Mouse (Mus musculus): ENCODE measurements around the gene Slc6a6. TPM values are rescaled to one million over a fixed set of nuclear protein-coding genes. Genes with fewer than 3 reads are reported as not detected.

The Slc6a6 gene
- total RNA-seq, 2 experiments from 2014 or later, result 101 to 102 TPM

GRCm38 (mm10) chr6:91668276-91668675 is 15.6 kb upstream of the Slc6a6 start:
- intact Hi-C loops (cut with DNase I), result no loop called here
- DNase-seq, result no peak

DNA sequence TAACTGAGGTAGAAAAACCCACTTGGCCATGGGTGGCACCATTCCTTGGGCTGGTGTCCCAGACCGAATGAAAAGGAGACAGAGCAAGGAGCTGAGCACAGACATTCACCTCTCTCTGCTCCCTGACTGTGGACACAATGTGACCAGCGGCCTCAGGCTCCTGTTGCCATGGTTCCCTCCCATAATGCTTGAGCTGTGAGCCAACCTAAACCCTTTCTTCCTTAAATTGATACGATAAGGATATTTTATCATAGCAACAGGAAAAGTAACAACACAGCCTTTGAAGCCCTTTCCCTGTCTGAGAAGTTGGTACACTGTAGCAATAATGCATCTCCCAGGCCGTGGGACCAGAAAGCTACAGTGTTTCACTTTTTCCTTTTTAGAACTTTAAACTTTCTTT is 14.6 kb upstream of the Slc6a6 start:
- intact Hi-C loops (cut with DNase I), result no loop called here
- no peak for DNase-seq

DNA sequence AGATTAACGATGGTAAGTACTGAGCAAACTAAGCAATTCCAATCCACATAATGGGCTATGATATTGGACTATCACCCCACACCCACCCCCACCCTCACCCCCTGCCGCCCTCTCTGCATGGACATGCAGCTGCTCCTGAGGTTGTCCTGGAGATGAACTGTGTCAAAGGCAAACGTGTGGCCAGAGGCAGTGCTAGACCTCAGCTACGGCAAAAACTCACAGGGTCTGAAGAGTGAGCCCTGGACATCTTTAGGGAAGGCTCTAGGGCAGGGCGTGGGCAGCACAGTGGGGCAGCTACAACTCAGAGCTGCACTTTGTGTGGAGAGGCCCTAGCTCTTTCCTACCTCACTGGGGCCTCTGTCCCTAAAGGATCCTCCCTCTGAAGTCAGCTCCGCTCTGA is 13.6 kb upstream of the Slc6a6 start:
- no peak for DNase-seq
- intact Hi-C loops (cut with DNase I), result no loop called here

DNA sequence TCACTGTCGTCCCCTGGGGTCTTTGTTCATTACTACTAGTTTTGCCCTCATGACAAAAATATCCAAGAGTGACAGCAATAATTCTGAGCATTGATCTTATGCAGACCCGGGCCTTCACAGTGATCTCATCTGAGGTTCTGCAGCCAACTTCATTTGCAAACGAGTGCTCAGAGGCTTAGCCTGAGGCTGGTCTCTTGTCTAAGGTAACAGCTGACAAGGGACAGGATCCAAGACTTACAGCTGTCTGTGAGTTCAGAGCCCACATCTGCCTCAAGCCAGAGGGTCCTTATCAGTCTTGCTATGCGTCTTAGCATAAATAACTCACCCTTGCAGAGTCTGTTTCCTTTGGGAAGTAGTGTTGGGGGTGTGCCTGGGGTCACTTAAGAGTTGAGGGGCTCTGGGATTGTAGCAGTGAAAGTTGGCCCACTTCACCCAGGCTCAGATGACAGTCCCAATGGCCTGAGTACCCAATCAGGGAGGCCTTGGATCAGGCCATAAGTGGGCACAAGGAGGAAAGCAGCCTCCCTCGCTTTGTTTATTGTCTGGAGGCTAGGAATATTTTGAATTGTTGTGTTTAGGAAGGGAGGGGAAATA is 9.0 kb upstream of the Slc6a6 start:
- intact Hi-C loops (cut with DNase I), result no loop called here
- no peak for DNase-seq

- intact Hi-C loops (cut with DNase I), result loop anchor here (2.0 kb wide), 1 partner anchor 102 kb away; no protein-coding TSS in a partner anchor
- no peak for DNase-seq
Measured at GRCm38 (mm10) chr6:91678506-91679094, 5.3 kb upstream of the Slc6a6 start.

GRCm38 (mm10) chr6:91679095-91679577 is 4.7 kb upstream of the Slc6a6 start:
- DNase-seq, result peak; percentile 69 to 79
- intact Hi-C loops (cut with DNase I), result loop anchor here (2.0 kb wide), 1 partner anchor 102 kb away; no protein-coding TSS in a partner anchor

DNA sequence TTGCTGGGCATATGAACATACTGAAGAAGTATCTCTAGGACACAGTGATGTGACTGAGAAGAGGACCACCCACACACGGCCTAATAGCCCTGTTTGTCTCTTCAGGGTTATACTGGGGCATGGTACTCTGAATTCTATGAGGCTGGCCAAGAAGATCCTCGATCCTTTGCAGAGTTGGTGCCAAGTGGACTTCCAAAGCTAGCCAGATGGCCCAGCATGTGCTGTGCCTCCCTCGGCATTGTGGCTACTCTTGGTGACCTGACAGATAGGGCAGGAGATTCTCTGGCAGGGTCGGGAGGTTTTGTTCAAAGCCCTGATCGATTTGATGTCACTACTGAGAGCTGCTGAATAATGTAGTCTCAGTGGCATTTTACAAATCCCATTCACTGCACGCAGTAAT is 4.1 kb upstream of the Slc6a6 start:
- DNase-seq, result no peak
- intact Hi-C loops (cut with DNase I), result loop anchor here (2.0 to 5.0 kb wide), 2 partner anchors 103 to 152 kb away; no protein-coding TSS in a partner anchor

- intact Hi-C loops (cut with DNase I), result loop anchor here (2.0 to 5.0 kb wide), 2 partner anchors 83 to 155 kb away; no protein-coding TSS in a partner anchor
- no peak for DNase-seq
Measured at GRCm38 (mm10) chr6:91681841-91682240, 2.0 kb upstream of the Slc6a6 start.

DNA sequence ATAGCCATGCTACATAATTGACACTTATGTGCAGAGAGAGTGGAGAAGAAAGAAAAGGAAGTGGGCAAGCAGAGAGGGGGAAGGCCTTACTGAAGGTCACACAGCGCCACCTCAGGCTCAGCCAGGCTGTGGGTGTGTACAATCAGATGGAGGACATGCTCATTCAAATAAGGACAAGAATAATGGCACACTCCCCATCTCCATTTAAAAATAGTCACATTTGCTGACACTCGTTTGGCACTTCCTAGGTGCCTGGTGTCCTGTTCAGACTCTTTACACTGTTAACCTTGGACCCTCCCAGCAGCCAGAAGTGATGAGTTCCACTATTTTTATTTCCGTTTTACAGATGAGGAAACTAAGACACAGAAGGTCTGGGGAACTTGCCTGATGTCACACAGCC is 732 bp upstream of the Slc6a6 start:
- intact Hi-C loops (cut with DNase I), result loop anchor here (2.0 to 5.0 kb wide), 2 partner anchors 84 to 156 kb away; no protein-coding TSS in a partner anchor

GRCm38 (mm10) chr6:91684474-91684829 is 599 bp downstream of the Slc6a6 start:
- no peak for DNase-seq
- intact Hi-C loops (cut with DNase I), result loop anchor here (2.0 to 5.0 kb wide), 3 partner anchors 46 to 157 kb away; no protein-coding TSS in a partner anchor

More for the DNA sequence above, 732 bp upstream of the Slc6a6 start:
- DNase-seq, result peak; percentile 28 to 47

- intact Hi-C loops (cut with DNase I), result loop anchor here (2.0 to 5.0 kb wide), 3 partner anchors 46 to 158 kb away; no protein-coding TSS in a partner anchor
- peak; percentile 59 to 71 for DNase-seq
Measured at GRCm38 (mm10) chr6:91684831-91685532, 1.1 kb downstream of the Slc6a6 start.

DNA sequence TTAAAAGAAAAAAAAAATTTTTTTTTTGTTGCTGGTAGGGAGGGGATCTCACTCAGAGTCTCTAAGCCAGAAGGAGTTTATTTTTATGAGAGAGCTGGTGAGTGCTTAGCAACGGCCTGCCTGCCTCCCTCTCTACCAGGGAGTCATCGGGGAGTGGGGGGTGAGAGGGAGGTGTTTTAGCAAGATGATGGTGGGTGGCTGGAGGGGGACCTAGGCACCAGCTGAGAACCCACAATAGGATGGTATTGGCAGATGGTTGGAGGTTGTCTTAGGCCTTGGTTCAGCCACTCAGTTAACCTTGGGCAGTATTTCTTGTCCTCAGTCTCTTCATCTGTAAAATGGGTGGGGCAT is 1.7 kb downstream of the Slc6a6 start:
- intact Hi-C loops (cut with DNase I), result loop anchor here (2.0 kb wide), 2 partner anchors 45 to 55 kb away; no protein-coding TSS in a partner anchor
- DNase-seq, result no peak

GRCm38 (mm10) chr6:91685896-91686295 is 2.0 kb downstream of the Slc6a6 start:
- intact Hi-C loops (cut with DNase I), result loop anchor here (2.0 kb wide), 2 partner anchors 45 to 55 kb away; no protein-coding TSS in a partner anchor
- DNase-seq, result peak in 1 of 2 experiments; percentile 44

DNA sequence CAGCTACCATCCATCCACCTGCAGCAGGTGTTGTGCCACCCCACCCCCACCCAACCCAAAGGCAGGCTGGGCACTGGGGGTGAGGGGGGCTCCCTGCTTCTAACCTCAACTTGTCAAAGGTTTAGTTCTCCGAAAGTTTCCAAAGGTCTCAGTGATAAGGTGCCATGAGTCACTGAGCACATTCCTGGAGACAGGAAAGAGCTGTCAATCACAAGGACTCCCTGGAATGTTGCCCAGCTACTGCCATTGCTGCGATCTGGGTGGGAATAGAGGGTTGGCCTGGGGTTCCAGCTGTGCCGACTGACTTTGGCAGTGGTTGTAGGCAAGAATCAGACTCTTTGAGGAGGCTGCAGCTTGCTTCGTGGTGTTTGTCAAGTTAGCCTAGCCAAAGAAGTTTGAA is 2.7 kb downstream of the Slc6a6 start:
- intact Hi-C loops (cut with DNase I), result no loop called here
- DNase-seq, result peak; percentile 58 to 62

DNA sequence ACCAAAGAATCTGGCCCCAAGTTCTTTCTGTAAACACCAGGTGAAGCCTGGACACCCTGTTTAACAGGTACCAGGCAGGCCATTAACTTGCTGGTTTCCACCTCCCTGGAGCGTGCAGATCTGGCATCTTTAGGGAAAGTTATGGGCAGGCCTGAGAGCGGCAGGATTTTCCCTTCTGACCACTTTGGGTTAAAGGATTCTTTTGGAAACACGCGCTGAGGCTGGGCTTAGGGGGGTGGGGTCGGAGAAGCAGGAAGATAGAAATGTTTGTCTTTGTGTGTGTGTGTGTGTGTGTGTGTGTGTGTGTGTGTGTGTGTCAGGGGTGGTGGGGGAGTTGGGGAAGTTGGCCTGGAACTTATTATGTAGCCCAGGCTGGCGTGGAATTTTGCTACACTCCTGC is 4.2 kb downstream of the Slc6a6 start:
- intact Hi-C loops (cut with DNase I), result no loop called here
- no peak for DNase-seq

DNA sequence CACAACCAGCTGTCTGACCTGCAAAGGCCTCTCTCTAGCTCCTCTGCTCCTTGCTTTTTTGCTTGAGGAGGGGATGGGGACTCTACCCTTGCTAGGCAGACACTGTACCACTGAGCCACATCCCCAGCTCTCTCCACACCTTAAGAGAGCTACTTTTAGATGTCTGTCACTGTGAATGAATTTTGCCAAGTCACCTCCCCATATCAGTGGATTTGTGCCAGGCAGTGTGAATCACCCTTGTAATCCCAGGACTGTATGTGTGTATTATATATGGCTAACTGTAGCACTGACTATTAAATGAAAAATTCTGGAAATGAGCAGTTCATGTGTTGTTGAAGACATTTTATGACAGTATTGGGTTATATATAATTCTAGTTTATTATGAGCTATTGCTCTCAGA is 5.4 kb downstream of the Slc6a6 start:
- intact Hi-C loops (cut with DNase I), result no loop called here
- DNase-seq, result no peak

DNA sequence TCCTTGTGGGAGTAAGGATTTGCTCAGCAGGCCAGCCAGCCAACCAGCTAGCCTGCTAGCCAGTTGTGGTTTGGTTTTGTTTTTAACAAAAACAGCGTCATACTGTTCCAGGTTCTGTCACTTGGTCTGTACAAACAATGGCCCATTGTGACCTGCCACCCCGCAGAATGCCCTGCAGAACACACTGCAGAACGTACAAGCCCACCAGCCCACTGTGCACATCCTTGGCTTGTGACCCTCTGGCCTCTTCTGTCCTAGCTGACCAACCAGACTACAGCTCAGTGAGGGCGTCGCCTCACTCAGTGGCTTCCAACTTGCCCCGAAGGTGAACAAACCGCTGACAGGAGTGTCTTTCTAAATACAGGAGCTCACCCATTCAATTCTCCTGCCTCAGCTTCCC is 6.4 kb downstream of the Slc6a6 start:
- DNase-seq, result no peak
- intact Hi-C loops (cut with DNase I), result loop anchor here (2.0 kb wide), 1 partner anchor 23 kb away; no protein-coding TSS in a partner anchor

- intact Hi-C loops (cut with DNase I), result loop anchor here (2.0 kb wide), 1 partner anchor 22 kb away; no protein-coding TSS in a partner anchor
- no peak for DNase-seq
Measured at GRCm38 (mm10) chr6:91690646-91691045, 6.8 kb downstream of the Slc6a6 start.

GRCm38 (mm10) chr6:91691576-91691975 is 7.7 kb downstream of the Slc6a6 start:
- no peak for DNase-seq
- intact Hi-C loops (cut with DNase I), result loop anchor here (2.0 kb wide), 1 partner anchor 21 kb away; no protein-coding TSS in a partner anchor

DNA sequence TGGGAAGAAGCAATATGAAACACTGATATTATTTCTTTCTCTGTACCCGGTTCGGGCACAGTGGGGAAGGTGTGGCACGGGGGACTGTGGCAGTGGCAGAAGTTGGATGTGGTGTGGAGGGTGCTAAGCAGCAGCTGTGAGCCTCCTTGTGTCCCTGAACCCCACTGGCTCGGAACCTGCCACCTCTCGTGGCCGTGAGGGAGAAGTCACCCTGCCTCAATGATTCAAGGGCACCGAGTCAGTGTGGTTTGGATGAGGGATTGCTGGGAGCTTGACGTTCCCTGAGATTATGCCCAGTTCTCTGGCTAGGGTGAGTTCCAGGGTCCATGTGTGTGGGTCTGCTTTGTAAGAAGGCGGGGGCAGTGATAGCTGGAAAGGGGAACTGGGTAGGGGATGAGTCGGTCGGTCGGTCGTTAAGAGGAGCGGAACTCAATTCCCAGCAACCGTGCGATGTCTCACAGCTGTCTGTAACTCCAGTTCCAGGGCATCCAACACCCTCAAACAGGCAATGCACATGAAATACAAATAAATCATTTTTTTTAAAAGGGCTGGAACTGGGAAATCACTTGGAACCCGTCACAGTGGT is 9.5 kb downstream of the Slc6a6 start:
- intact Hi-C loops (cut with DNase I), result no loop called here
- no peak for DNase-seq

GRCm38 (mm10) chr6:91694610-91695009 is 10.8 kb downstream of the Slc6a6 start:
- intact Hi-C loops (cut with DNase I), result no loop called here
- peak; percentile 35 to 49 for DNase-seq
